Mouse (Mus musculus) G1E (cell line): ENCODE data around the gene Vmn1r89.

Source experiments
- CTCF ChIP-seq: IDR thresholded peaks from 2 replicates; pipeline ENCODE4 v1.5.1; 2012; ENCODE audit warnings: low read depth, low read length, inconsistent platforms, mixed read lengths
- GATA1 ChIP-seq: IDR thresholded peaks from 2 replicates; pipeline ENCODE4 v1.6.1; 2012; ENCODE audit warnings: borderline replicate concordance, low read length, inconsistent platforms, mixed read lengths
- GATA2 ChIP-seq: IDR thresholded peaks from 2 replicates; pipeline ENCODE4 v1.6.1; 2012; ENCODE audit warnings: low read depth, low read length, inconsistent platforms, borderline replicate concordance

DNA sequence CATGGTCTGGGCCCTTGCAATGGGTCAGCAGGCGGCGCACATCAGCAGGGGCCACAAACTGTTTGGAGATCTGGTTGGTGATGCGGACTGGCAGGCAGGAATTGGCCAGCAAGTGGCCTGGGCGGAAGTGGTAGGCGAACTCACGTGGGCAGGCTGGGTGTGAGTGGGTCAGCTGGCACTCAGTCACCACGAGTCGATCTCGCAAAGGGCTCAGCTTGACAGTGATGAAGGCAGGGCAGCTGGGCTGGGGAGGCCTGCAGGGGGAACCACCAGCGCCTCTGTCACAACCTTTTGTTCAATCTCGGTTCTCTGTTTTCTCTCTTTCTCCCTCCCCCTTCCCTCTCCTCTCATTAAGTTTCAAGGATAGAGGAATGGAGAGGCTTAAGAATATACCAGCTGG is 56.6 kb downstream of the Vmn1r89 start:
- TF ChIP-seq CTCF, result no peak
- no peak for TF ChIP-seq GATA1
- no peak for TF ChIP-seq GATA2
